Mouse (Mus musculus) embryo, embryonic 10 days (tissue): ENCODE results near the gene Kansl2.
A peak's percentile ranks its signal among the peaks of the same experiment; 100 is the strongest.
"Not testable (repeated sequence)": the region's sequence is repeated elsewhere in the genome, so short reads cannot be mapped to it uniquely, and the experiment has no call there.

ENCODE experiments used
- DNase-seq: peaks from one replicate; pipeline ENCODE4 v3.0.0-alpha.2; 2015; ENCODE audit warnings: low spot score

Gene Kansl2

GRCm38 (mm10) chr15:98536828-98537510, 2.9 kb upstream of the Kansl2 start:
- DNase-seq = no peak

DNA sequence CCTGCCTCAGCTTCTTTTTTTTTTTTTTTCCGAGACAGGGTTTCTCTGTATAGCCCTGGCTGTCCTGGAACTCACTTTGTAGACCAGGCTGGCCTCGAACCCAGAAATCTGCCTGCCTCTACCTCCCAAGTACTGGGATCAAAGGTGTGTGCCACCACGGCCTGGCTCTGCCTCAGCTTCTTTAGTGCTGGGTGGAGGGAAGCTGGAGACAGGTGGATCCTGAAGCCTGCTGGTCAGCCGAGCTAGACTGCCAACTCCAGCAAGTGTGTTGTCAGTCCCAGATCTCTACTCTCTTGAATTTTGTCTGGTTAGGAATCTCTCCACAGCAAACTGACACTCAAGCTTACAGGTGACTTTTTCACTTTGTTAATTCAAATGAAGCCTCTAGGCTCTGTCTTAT, 1.9 kb upstream of the Kansl2 start:
- no peak for DNase-seq

DNA sequence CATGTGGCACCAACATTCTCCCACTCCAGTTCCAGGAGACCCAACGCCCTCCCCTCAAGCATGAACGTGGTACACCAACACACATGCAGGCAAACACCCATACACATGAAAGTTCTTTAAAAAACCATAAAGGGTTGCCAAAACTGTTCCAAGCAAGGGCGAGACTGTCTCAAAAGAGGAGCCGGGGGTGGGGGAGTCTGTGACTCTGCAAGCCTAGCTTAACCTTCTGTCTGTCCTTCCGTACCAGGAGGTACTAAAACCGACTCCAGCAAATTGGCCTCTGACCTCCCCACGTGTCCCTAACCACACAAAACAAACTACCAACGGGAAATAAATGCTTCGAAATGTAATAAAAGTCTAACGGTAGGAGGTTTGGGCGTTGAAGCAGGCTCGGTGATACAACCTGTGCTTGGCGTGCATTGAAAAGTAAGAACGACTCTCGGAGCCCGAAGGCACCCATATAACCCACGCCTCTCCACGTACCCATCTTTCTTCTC, 981 bp downstream of the Kansl2 start:
- peak; percentile 13 for DNase-seq

DNA sequence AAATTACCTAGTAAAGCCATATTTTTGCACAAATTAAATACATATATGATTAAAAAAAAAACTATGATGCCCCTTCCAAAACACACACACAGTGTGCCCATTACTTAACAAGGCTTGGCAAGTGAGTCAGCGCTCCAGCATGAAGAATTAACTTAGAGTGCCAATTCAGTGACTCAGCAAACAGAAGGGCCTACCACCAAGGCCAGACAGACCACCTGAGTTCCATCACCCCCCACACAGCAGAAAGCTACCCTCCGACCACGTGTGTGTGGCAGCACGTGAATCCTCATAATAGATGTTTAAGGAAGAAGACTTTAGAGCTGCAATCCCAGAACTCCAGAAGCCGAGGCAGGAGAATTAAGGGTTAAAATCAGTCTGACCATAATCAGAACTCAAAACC, 1.8 kb downstream of the Kansl2 start:
- DNase-seq = no peak

DNA sequence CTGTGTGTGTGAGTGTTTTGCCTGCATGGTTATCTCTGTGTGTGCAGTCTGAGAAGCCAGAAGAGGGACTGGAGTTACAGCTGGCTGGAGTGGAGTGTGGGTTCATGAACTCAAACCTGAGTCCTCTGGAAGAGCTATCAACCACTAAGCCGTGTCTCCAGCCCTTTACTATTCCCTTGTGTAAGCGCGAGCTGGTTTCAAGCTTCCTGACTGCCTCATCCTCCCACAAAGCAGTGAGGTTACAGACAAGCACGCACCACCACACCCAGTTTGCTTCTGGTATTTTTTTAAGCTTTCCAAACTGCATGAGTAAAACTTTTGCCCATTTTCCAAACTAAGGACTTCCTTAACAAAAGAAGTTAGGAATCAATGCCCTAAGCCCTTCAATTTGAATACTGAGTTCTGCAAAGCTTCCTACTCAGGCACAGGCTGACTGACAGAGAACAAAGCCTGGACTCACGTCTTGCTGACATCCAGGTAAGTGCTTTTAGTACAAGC, 5.9 kb downstream of the Kansl2 start:
- no peak for DNase-seq

- DNase-seq = no peak
Observed at GRCm38 (mm10) chr15:98527056-98527771, 6.8 kb downstream of the Kansl2 start.

GRCm38 (mm10) chr15:98526057-98526456, 8.0 kb downstream of the Kansl2 start:
- no peak for DNase-seq

DNA sequence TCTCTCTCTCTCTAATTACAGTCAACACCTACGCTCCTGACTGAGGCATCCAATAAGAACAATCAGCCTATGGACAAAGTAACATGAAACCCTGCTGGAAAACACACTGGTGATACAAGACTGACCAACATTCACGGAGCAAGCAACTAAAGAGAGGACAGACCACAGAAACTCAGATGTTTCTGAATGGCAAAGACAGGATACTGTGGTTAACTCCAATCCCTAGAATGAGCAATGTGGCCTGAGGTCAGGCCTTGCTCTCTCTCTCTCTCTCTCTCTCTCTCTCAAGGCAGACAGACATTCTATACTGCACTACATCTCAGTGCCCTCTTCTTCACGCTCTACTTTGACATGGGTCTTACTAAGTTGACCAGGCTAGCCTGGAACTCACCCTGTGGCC, 12.8 kb downstream of the Kansl2 start:
- DNase-seq = no peak

DNA sequence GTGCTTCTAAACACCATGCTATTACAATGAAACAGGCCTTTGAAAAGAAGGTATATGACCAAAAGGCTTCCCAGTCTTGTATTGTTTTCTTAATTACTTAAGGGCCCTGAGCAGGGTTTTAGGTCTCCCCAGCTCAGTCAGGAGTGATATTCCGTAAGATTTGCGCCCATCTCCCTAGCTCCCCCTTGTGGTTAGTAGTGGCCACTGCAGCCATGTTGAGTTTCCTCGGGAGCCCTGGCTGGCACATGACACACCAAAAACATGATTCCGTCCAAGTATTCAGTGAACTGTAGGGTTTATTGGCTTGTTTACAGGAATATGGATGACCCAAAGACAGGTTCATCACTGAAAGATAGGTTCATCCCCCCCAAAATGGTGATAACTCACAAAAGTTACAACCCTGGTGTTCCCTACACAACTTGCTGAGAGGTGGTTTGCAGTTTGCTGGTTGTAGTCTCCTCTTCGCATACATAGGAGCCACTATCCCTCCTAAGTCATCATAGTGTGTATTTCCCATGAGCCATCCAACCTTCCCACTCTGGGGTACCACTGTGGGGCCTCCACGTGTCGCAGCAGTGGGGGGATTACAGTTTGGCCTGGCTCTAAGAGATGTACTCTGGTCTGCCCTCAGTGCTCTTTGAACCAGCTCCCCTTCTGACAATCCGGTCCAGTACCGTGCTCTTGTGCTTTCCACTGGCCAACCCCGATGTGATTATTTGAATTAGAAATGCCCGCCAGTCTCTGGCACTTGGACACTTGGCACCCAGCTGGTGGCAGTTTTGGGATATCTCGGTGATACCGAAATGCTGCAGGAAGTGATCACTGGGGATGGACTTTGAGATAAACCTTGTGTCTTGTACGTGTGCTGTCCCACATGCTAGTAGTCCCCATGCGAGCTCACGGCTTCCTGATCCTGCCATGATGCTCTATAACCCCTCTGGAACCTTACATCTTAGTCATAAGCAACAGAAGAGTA, 16.4 kb downstream of the Kansl2 start:
- DNase-seq = peak; percentile 72

DNA sequence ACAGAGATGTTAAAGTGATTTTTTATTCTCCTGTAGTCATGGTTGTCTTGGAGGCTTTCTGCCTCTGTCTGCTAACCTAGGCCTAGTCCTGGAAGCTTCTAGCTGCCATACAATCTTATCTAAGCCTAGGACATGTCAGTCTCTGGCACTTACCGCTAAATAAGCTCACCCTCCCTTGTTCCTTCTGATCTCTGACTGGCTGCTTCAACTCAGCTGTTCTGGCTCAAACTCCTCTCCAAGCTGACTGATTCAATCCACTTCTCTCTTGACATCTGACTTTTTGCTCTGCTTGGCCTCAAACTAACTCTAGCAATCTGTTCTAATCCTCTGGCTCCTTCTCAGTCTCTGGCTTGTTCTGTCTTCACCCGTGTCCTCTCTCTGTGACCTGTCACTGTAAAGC, 19.2 kb downstream of the Kansl2 start:
- not testable (repeated sequence) for DNase-seq

DNA sequence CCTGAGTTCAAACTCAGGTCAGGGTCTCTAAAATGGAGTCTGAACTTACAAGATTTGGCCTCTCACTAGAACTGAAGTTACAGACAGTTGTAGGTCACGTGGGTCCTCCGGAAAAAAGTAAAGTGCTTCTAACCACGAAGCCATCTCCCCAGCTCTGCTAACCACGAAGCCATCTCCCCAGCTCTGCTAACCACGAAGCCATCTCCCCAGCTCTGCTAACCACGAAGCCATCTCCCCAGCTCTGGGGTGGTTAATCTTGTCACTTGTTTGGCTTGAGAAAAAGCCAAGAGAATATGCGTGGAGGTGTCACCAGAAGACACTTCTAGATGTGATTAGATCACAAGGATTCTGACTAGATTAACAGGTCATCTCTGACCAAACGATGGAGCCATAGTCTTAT, 19.9 kb downstream of the Kansl2 start:
- no peak for DNase-seq

- DNase-seq = not testable (repeated sequence)
Observed at GRCm38 (mm10) chr15:98513676-98514075, 20.4 kb downstream of the Kansl2 start.

- no peak for DNase-seq
Observed at GRCm38 (mm10) chr15:98512799-98513321, 21.2 kb downstream of the Kansl2 start.

GRCm38 (mm10) chr15:98512232-98512631, 21.8 kb downstream of the Kansl2 start:
- no peak for DNase-seq

- no peak for DNase-seq
Observed at GRCm38 (mm10) chr15:98511386-98511928, 22.6 kb downstream of the Kansl2 start.

GRCm38 (mm10) chr15:98510438-98511385, 23.4 kb downstream of the Kansl2 start:
- DNase-seq = peak; percentile 86

- DNase-seq = no peak
Observed at GRCm38 (mm10) chr15:98509387-98509786, 24.7 kb downstream of the Kansl2 start.

GRCm38 (mm10) chr15:98507321-98507720, 26.7 kb downstream of the Kansl2 start:
- DNase-seq = no peak

GRCm38 (mm10) chr15:98506253-98506957, 27.7 kb downstream of the Kansl2 start:
- DNase-seq = no peak

DNA sequence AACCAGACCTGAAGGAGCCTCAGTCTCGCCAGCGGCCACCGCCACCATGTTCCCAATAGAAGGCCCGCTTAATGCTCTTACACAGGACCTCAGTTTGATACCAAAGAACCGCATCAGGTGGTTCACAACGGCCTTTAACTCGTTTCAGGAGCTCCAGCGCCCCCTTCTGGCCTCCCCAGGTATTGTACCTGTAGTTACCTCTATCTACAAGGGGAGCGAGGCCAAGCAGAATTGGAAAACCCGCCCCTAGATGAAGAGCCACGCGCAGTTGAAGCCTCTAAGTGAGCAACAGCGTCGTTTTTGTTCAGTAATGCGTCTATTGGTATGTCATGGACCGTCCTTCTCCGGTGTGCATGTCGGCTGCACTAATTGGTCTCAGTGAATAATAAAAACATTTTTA, 29.6 kb downstream of the Kansl2 start:
- peak; percentile 75 for DNase-seq
